Mouse (Mus musculus) common myeloid progenitor, adult 5-6 weeks (primary cell): Measurements from ENCODE around the gene Irf2bp2. TPM values are rescaled to one million over a fixed set of nuclear protein-coding genes. Genes with fewer than 3 reads are reported as not detected.

Experiments used
- ATAC-seq: replicated peaks from 2 replicates; pipeline ENCODE4 v1.8.0; 2016; ENCODE audit warnings: low read depth, mild to moderate bottlenecking, moderate TSS enrichment, inconsistent platforms; ENCODE audit not compliant: poor library complexity, severe bottlenecking
- total RNA-seq: library from RNA; stranded (forward); fragments of 200-1000, 187-1606 nt; gene quantifications from 2 replicates; pipeline ENCODE4 v1.2.3, GENCODE M21; 2017

Irf2bp2 gene
- total RNA-seq, 1 experiment from 2014 or later, result 85.4 TPM

DNA sequence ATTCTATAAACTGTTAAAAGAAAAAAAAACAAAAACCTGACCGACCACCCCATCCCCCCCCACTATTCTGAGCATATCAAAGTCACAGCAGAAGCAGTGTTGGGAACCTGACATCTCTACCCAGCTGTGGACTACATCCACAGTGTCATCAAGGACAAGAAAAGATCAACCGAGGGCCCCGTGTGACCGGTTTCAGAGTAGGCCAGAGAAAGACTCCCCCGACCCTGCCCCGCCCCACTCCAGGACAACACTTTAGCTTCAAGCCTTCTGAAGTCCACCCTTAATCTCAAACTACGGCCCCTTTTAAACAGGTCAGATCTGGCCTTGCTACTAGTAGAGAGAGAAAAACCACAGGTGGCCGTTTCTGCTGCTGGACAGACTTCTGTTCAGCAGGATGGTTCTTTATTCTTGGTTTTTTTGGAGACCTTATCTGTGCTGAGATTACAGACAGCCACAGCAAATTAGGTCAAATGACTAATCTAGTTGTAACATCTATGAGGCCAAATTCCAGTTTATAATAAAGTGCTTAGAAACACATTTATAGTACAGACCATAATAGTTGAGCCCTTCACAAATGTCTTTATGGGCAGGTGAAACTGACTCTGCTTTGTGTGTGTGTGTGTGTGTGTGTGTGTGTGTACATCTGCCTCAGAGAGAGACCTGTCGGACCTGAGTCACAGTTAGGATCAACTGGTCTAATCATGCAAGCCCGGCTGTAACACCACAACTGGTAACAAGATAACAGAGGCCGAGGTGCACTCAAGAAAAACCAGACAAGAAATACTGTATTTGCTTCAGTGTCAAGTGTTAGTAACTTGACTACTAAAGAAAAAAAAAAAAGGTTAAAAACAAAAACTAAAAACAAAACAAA lies 4.9 kb downstream of the Irf2bp2 start:
- ATAC-seq, result no peak

DNA sequence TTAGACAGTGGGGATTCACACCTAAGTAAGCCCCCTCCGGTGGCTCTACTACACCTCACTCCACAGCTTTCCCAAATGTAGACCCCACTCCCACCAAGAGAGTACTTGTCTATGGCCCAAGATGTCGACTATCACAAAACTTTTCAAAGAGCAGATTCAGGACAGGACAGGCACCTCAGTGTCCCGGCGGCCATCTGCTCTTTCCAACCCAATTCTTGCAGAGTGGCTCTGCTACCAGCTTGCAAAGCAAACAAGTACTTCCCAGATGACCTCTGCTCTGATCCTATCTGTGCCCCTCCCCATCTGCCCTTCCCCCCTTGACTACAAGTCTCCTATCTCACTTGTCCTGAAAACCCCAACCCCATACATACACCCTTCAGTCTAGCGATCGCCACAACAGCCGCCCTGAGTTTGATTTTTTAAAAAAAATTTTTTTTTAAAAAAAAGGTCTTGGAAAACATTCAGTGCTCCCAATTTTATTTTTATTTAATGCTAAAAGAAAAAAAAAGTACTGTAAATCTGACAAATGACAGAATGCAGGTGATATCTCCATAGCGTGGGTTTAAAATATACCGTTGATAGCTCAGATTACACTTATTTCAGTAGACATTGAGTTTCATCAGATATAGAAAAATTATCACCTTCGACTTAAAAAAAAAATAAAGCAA lies 5.8 kb downstream of the Irf2bp2 start:
- ATAC-seq, result no peak

GRCm38 (mm10) chr8:126586599-126587577 lies 6.9 kb downstream of the Irf2bp2 start:
- no peak for ATAC-seq

DNA sequence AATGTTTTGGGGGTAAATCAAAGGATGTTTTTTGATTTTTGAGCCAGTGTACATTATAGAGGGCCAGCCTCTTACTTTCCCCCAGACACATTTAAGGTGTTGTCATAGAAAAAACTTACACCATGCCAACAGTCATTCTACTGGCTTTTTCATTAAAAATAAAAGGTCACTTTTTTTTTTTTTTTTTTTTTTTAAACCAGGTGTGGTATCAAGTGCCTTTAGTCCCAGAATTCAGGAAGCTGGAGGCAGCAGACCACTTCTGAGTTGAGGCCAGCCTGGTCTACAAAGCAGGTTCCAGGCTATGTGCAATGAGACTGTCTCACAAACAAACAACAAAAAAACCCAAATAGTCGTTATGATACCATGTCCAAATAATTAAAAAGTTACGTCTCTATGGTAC lies 7.7 kb downstream of the Irf2bp2 start:
- ATAC-seq, result no peak

GRCm38 (mm10) chr8:126585561-126586031 lies 8.2 kb downstream of the Irf2bp2 start:
- peak; percentile 3; the same call in 1 of the 2 replicates for ATAC-seq

DNA sequence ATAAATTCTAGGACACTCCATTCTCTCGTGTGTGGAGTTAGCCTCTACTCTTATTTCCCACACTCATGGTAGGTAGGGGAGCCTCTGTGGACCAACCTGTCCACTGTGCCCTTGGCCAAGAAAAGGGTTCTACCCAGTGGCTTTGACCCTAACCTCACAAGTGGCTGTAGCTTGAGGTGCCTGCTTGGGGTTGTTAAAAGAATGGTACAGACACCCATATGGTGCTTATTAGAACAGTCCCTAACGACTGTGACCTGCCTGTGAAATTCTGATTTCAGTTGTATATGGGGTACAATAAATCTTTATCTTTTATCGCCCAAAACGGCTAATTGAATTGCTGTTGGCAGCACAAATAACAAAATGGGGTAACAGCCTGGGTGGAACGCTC lies 8.9 kb downstream of the Irf2bp2 start:
- no peak for ATAC-seq

- ATAC-seq, result peak; percentile 43
Measured at GRCm38 (mm10) chr8:126583971-126584843, 9.6 kb downstream of the Irf2bp2 start.

DNA sequence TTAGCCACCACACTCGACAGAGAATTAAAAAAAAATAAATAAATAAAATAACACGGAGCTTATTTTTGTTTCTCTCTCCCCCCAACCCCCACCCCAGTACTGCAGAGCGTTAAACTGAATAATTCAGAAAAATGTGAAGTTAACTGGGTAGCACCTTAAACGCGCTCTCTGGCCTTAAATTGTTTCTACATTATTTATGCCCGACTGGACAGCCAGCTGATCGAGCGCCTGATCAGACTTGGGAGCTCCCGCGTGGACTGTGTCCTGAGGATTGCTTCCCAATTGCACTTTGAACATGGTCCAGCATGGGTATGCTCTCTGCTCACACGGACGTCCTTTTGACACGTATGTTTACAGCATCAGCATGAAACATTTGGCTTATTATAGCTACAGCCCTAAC lies 10.3 kb downstream of the Irf2bp2 start:
- ATAC-seq, result no peak

DNA sequence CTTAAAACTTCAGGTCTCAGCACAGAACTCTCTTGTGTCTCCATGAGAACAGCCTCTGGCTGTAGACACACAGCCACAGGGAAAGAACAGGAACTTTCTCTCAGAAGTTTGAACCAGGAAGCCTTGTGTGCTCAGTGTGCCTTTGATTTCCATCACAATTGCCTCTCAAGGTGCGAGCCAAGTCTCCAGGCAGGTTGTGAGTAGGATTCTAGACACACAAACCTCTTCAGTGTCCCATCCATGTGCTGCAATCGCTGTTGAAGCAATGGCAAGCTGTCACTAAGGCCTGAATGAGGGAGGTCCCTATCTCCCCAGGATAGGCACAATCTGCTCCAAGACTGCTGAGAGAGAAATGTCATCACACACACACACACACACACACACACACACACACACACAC lies 10.8 kb downstream of the Irf2bp2 start:
- no peak for ATAC-seq

GRCm38 (mm10) chr8:126582509-126582908 lies 11.3 kb downstream of the Irf2bp2 start:
- ATAC-seq, result peak; percentile 37

DNA sequence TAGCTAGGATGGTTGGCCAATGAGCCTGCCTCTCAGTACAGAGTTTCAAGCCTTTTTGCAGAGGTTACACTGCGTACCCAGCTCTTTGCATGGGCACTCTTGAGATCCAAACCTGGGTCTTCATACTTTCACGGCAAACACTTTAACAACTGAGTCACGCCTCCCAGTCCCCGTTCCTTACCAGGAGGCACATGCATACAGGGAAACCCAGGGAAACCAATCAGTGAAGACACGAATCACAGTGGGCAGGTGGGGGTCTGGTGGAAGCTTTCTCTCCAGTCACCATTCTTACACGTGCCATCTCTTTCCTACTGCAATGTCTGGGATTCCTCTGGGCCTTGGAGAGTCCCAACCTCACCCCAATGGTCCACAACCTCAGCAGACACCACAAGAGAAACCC lies 12.1 kb downstream of the Irf2bp2 start:
- ATAC-seq, result no peak

GRCm38 (mm10) chr8:126580826-126581225 lies 13.0 kb downstream of the Irf2bp2 start:
- 0 out of 2 replicates have a peak, but pooled peaks have one; percentile 9 for ATAC-seq

DNA sequence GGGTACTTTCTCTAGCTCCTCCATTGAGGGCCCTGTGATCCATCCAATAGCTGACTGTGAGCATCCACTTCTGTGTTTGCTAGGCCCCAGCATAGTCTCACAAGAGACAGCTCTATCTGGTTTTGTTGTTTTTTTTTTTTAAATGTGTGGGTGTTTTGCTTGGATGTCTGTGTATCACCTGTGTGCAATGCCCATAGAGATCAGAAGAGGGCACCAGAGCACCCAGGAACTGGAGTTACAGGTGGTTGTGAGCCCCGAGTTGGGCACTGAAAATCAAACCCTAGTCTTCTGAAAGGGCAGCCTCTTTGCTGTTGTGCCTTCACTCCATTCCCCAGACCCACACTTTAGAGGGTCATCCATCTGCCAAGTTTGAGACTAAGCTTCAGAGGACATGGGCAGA lies 13.7 kb downstream of the Irf2bp2 start:
- ATAC-seq, result no peak

GRCm38 (mm10) chr8:126578641-126579040 lies 15.1 kb downstream of the Irf2bp2 start:
- no peak for ATAC-seq

GRCm38 (mm10) chr8:126576919-126577318 lies 16.9 kb downstream of the Irf2bp2 start:
- no peak for ATAC-seq

GRCm38 (mm10) chr8:126576086-126576485 lies 17.7 kb downstream of the Irf2bp2 start:
- ATAC-seq, result no peak

- no peak for ATAC-seq
Measured at GRCm38 (mm10) chr8:126574882-126575637, 18.7 kb downstream of the Irf2bp2 start.

DNA sequence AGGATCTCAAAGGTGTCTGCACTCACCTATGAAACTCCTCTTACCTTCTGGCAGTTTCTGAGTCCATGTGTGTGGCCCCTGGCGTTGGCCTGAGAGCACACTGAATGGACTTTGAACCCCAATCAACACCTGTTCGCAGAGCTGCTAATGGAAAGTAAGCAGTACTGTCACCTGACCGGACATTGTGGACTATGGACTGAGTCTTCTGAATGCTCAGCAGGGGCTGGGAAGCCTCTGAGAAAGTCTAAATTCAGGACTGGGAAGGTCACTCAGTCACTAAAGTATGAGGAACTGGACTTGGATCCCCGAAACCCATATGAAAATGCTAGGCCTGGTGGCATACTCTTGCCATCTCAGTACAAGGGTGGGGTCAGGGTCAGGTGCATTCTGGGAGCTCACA lies 19.9 kb downstream of the Irf2bp2 start:
- no peak for ATAC-seq
